Mouse (Mus musculus) retina, embryonic 14.5 days (tissue): ENCODE measurements around the gene E2f4.
A peak's percentile ranks its signal among the peaks of the same experiment; 100 is the strongest.

Source experiments
- DNase-seq: peaks from one replicate; pipeline ENCODE4 v3.0.0-alpha.2; 2015; ENCODE audit warnings: low spot score

E2f4 gene

DNA sequence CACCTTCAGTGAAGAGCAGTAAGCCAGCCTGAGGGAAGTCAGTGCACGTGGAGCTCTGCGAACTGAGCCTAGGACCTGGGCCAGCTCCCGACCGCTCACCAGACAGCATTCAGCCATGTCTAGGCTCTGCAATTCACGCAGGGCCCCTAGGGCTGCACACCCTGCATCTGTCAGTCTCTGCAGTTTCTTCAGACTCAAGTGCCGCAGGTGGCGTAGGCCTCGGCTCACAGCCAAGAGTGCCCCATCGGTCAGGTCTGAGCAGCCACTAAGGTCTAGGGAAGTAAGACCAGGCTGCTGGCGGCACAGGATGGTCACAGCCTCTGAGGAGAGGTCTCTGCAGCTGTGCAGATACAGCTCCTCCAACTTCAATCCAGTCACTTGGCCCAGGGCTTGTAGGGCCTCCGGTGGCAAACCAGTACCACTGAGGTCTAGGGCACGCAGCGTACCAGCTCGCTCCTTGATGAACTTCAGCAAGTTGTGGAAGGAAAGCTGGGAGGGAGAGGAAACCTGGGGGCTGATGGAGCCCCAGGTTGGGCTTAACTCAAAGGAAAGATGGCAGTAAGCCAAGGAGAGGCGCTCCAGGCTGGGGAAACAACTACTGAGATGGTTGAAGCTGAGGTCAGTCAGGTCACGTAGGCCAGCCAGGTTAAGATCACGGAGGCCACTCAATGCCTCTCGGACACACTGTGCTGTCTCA, 17.8 kb downstream of the E2f4 start:
- no peak for DNase-seq

DNA sequence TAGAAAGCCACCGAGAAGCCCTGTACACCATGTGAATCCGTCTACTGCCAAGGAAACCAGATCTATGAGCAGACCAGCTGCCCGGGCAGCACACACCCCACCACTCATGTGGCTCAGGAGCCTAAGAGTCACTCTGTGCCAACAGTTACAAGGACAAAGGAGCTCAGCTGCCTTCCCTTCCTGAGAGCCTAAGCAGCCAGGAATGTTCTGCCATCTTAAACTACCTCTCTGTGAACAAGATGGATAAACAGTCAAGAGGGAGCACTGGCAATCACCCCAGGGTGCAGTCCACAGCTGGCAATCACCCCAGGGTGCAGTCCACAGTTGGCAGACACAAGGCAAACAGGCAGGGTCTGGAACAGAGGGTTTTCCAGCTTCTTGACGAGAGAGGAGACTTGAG, 20.5 kb downstream of the E2f4 start:
- no peak for DNase-seq

DNA sequence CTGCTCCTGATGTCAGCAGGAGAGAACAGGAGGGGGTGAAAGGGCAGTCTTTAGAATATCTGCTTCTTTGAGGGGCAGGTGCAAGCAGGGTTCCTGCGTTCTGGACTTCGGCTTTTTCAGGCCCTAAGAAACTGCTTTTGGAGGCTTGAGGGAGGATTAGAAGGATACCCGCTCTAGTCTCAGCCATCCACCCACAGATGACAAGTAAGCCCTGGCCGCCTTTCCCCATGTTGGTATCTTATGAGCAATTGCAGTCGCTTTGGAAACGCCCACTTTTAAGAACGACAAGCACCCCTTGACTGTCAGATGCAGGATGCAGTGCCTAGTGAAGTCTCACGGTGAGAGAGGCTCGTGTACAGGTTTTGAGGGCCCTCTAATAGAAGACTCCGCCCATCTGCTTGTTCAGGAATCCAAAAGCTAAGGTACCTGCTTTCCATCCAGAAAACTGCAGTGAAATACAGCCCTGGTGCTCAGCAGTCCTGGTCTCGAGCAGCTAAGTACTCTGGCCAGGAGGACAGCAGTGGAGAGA, 21.3 kb downstream of the E2f4 start:
- no peak for DNase-seq

DNA sequence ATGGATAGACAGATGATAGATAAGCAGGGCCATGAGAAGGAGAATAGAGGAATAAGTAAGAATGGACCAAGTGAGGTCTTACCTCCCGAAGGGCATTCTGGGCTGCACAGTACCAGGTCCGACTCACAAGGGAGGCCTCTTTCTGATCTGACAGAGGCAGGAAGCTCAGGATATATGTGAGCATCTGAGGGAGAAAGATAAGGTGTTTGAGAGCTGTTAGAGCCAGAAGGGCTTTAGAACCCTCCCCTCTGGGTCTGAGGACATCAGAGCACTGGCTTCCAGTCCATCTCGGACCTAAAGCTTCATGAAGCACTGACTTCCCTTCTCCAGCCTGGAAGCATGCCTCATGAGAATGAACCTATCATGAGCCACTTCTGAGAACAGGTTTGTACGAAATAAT, 25.7 kb downstream of the E2f4 start:
- DNase-seq, result no peak

DNA sequence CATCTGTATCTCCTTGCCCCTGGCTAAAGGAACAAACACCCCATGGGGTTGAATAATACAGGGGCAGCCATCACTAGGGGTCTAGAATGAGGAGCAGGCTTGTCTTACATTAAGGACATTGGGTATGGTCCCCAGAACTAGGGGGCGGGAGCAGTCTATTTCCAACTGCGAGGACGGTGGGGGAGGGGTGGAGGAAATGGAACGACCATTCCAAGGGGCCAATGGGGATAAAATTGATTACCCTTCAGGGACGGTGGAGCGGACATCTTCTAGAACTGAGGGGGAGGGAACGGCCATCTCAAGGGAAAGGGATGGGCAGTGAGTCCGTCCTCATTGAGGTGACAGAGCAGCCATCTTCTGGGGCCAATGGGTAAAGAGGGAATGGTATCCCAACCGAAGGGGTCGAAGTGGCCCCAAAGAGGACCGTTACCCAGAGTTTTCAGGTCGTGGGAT, 28.2 kb downstream of the E2f4 start:
- no peak for DNase-seq

DNA sequence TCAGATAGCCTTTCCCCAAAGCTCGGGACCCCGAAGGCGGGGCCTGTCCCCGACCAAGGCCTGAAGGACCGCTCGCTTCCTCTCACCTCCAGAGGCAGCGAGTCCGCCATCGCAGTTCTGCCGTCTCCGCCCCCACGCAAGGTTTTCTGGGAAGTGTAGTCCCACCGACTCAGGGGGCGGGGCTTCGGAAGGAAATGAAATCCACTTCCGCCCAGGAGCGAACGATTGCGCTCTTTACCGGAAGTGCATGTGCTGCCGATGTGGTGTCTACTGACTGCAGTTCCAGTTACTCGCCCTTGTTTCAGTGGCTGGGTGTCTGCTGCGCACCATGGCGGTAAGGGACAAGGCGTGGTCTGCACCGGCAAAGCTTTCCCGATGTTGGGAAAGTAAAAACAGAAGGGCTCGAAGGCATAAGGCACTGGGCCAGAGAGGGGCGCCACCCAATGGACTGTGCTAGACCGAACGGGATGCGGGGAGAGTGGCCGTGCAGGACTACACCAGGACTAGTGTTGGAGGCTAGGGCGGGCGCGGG, 28.7 kb downstream of the E2f4 start, which contains the start of the genes Lrrc29 and Tmem208:
Lrrc29 (minus strand) TSS at position 138 of the 532 bp plus-strand sequence.
Tmem208 (plus strand) TSS at position 214 of the 532 bp plus-strand sequence.
- peak; percentile 97 for DNase-seq

DNA sequence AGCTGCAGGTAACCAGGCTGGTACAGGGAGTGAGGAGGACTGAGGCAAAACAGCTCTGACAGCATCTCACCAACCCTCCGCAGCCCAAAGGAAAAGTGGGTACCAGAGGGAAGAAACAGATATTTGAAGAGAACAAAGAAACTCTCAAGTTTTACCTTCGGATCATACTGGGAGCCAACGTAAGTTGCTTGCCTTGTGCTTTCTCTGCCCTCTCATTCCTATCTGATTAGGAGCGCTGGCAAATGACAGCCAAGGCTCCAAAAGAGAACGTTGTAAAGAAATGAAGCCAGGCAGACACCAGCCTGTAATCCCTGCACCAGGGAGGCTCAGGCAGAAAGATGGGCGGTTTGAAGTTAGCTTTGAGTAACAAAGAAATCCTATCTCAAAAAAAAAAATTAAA, 29.5 kb downstream of the E2f4 start:
- no peak for DNase-seq

DNA sequence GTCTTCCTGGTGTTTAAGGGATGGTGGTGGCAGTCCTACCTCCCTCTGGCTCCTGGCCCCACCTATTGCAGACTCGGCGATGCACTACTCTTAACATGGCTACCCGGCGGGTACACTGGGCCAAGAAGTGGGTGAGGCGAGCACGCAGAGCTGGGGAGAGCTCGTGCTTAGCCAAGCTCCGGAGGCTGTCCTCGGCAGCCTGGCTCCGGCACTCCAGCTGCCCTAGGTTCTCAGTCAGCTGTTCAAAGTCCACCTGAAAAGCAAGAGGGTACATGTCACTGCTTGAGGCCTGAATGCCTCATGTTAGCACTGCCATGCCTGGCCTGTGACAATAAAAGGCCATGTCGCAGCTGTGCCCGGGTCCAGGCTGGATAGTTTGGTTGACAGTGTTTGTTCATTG, 32.9 kb downstream of the E2f4 start:
- DNase-seq, result no peak

DNA sequence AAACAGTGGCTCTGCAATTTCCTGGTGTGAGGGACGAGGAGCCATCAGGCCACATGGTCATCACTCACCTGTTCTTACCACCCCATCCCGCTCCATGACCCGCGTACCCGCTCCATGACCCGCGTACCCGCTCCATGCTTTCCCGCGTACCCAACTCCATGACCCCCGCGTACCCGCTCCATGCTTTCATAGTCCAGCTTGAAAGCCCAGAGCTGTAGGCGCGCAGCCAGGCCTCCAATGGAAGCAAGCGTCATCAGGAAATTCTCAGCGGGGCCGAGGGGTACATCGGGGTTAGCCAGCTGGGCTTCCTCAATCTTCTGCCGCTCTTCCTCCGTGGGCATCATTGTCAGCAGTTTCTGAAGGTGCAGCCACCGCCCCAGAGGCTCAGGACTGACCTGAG, 34.0 kb downstream of the E2f4 start:
- no peak for DNase-seq

DNA sequence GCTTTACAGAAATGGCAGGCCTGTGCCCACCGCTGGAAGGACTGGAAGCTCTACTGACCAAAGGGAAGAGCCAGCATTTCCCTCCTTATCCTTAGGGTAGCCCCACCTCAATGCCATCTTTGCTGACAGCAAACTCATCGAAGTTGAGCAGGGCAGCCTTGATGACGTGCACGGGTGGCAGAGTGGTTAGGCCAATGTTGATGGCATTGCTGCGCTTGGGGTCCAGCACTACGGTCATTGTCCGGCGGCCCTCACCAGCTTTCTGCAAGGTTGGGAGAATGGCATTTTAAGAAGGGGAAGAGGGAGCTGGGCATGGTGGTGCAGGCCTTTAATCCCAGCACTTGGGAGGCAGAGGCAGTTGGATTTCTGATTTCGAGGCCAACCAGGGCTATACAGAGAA, 34.5 kb downstream of the E2f4 start:
- DNase-seq, result no peak

DNA sequence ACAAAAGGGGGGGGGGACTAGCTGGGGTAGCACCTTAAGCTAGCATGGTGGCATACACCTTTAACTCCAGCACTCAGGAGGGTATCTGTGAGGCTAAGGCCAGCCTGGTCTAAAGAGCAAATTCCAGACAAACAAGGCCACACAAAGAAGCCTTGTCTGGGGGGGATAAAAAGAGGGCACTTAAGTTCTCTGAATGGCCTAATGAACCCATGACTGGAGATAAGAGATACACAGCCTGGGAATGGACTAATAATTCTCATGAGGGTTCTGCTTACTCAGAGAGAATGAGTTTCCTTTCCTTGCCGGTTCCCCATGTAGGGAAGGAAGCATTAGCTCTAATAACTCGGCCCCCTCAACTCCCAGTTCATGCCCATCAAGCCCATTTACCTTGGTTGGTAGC, 35.1 kb downstream of the E2f4 start:
- DNase-seq, result no peak

DNA sequence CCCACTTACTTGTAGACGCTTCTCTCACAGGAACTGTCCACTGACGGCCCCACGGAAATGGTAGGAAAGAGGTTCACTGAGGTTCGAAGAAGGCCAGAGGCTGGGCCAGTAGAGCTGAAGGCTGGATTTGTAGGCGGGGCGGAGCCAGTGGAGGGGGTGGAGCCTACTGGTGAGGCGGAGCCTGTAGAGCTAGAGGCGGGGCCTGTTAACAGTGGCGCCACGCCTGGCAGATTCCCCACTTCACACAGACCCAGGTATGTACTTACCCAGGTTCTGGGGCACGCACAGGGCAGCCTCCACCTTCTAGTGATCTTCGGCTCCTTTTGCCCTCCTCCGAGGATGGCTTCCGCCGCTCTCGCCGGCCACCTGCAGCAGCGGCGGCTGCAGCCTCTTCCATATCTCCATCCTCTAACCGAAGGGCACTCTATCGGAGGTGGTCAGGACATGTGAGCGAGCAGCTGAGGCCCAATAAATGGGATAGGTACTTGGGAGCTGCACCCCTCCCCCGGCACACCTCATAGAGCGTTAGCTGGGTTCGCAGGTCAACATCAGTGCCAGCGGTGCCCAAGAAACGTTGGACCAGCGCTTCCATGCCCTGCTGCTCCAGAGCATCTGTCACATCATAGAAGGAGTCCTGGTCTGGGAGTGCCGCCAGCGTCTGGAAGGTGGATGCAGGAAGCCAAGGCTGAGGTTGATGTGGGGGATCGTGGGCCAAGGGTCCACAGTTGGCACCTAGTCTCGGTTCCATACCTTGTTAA, 39.1 kb downstream of the E2f4 start:
- DNase-seq, result no peak

DNA sequence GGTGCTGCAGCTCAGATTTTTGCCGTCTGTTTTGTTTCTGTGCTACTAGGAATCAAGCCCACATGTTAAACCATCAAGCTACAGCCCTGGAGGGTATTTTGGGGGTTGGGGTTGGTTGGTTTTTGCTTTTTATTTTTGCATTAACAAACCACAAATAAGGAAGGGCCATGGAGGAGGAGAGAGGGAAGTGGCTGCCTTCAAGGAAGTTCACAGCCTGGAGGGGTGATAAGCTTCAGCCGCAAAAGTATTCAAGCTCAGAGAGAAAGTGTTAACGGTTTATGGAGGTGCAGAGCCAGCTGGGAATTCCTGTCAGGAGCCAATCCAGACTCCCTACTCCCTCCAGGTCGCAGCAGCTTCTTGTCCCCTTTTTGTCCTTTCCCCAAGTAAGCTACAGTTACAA, 41.5 kb downstream of the E2f4 start:
- no peak for DNase-seq

DNA sequence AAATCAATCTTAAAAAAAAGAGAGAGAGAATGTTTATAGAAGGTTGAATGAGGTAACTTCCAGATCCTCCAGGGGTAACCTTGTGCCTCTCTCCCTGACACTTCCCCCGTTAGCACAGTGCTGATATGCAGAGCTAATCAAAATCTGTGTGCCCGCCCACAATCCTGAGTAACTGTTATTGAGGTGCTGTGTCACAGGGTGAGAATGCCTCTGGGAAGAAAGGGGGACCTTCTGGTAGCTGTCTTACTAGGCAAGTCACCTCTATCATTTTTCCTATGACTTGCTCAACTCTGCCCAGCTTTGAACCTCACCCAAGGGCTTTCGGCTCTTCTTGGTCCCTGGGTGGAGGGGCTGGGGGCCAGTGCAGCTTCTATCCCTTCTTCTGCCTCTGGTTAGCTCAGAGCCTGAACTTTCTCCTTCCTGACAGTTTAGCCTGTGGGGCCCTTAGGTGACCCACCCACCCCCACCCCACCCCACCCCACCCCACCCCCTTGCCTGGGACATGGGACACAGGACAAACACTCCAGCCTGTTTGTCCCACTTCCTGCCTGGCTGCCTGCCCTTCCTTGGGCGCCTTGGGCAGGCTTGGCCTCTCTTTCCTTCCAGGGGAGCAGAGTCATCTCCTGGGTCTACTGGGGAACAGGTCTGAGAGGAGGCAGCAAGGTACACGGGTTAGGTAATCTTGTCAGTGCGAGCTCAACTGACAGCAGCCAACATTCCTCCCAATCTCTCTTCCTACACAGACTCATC, 42.6 kb downstream of the E2f4 start:
- no peak for DNase-seq

DNA sequence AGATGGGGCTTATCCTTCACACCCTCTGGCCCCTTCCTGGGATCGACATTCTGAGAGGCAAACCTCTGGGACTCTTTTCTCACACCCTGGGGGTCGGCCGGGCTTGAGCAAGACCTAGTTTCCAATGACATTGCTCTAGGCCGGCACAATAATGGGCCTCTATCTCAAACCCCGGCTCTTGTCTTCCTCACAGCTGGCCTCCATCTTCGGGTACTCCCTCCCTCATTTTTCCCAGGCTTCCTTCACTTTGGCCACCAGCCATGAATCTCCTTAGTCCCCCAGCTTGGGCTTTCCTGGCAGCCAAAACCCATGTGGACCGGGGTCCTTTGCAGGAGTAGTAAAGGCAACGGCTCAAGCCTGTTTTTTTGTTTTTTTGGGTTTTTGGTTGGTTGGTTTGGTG, 43.9 kb downstream of the E2f4 start:
- no peak for DNase-seq

DNA sequence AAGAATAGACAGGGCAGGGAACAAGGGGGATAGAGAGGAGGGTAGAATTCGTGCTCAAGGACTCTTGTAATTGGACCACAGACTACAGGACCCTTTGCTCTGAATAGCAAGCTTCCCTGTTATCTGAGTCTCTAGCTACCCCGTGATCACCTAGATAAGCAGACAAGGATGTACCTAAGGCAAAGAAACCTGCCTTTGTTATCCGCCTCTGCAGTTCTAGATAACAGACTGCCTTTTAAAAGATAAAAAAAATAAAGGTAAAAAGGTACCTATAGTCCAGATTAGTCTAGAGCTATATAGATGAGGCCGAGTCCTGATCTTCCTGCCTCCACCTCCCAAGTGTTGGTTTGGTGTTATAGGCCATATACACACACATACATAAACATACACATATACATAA, 45.3 kb downstream of the E2f4 start:
- DNase-seq, result no peak

DNA sequence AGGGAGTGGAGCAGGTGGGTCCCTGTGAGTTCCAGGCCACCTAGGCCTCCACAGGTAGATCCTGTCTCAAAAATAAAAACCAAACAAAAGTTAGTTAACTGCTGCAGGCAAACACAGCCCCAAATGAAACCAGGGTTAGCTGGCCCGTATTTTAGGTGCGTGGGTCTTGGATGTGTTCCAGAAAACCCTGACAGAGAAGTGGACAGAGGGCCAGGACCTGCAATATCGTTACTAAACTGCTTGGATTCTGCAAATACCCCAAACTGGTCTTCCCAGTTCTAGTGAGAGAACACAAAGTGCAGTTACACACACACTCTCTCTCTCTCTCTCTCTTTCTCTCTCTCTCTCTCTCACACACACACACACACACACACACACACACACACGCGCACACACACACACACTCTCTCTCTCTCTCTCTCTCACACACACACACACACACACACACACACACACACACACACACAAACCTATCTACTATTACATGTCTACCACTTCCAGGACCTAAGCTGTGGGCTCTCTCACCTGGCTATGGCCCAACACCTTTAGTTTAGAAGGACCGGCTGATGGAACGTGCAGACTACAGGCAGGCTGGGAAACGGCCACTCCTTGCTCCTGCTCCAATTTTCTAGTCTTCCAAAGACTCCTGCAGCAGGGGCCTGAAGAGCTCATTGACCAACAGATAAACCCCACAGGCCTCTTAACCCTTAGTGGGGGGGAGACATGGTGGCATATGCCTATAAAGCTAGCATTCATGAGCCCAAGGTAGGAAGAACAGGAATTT, 46.5 kb downstream of the E2f4 start:
- no peak for DNase-seq

DNA sequence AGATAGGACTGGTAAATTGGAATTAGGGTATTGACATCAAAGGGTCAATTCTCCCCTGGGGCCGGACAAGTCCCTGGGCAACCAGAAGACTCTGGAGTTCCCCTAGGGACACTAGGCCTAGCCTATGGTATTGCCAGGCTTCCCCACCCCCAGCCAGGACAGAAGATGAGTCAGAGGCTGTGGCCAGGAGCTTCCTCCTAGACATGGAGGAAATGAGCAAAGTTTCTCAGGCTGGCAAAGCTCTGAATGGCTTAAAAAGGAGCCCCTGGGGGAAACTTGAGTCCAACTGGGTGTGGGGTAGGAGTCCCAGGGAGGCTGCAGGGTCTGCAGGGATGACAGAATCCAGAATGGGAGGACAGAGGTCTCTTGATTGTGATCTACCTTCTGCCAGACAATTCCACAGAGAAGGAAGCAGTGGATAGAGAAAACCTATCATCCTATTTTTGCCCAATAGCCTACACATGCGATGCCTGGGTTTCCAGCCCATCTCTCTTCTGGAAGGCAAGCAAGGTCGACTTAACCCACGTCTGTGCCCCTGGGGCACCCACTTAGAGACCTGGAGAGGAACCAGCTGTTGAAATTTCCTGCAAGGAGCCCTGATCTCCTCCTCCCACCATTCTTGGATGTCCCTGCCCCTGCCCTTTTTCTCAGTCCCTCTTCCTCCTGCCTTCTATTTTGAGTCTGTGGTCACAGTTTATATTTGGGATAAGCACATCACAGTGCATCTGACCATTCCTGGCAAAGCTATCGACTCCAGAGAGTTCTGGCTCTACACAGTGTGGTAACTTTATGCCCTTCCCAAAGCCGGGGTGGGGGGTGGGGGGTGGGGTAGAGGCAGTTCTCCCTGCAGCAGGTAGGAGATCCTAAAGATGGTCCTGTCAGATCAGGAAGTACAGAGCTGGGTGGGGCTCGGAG, 47.9 kb downstream of the E2f4 start:
- DNase-seq, result no peak

DNA sequence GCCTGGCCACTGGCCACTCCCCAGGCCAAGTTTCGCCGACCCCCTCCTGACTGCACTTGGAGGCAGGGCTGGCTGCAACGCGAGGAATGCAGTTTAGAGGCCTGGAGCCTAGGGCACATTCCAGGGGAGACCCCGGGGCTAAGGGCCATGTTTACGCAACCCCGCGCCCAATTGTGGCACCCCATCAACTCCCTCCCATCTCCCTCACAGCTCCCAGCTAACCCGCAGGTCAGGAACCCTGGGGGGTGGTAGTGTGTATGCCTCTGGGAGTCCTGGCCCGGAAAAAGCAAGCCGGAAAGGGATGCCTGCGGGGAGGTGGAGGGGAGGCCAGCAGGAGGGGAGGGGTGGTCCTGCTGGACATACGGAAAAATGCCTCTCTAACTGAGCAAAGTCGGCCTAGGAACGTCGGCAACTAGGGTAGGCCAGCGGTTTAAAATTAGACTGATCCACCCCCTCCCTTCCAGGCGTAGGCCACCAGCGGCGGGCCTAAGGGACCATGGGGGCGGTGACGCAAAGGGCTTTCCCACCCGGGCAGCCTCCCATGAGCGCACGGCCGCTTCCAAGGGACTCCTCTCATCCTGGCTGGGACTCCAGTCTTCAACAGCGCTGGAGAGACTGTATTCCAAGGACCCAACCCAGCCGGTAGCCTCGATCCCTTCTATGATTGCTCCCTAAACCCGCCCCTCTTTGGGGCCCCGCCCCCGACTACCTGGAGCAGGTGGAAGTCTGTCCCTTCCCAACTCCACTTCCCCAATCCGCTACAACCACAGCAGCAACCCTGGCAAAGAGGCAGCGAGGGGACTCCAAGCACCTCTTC, 49.4 kb downstream of the E2f4 start:
- peak; percentile 40 for DNase-seq
